Mouse (Mus musculus) cortical plate, adult 2 months (tissue): ENCODE data around the gene Kctd14. TPM values are rescaled to one million over a fixed set of nuclear protein-coding genes. Genes with fewer than 3 reads are reported as not detected.
A peak's percentile ranks its signal among the peaks of the same experiment; 100 is the strongest.
"Not testable (repeated sequence)": the region's sequence is repeated elsewhere in the genome, so short reads cannot be mapped to it uniquely, and the experiment has no call there.

Source experiments
- H3K27ac ChIP-seq: fragments of 200-500 bp; 2 replicates; pipeline ENCODE4 v1.5.1; 2012; ENCODE audit warnings: low read length, control low read depth, inconsistent platforms; ENCODE audit not compliant: insufficient read depth
- H3K4me1 ChIP-seq: fragments of 200-500 bp; 2 replicates; pipeline ENCODE4 v1.6.1; 2011; ENCODE audit warnings: low read length; ENCODE audit not compliant: control insufficient read depth, insufficient read depth
- H3K4me3 ChIP-seq: fragments of 200-500 bp; 2 replicates; pipeline ENCODE4 v1.5.1; 2011; ENCODE audit warnings: mild to moderate bottlenecking, low read length, control low read depth; ENCODE audit not compliant: insufficient read depth
- CTCF ChIP-seq: fragments of 200-500 bp; IDR thresholded peaks from 2 replicates; pipeline ENCODE4 v1.5.1; 2011; ENCODE audit warnings: mild to moderate bottlenecking, control low read depth, low read length; ENCODE audit not compliant: insufficient read depth; ENCODE audit errors: extremely low read depth
- POLR2A ChIP-seq: fragments of 200-500 bp; IDR thresholded peaks from 2 replicates; pipeline ENCODE4 v1.6.1; 2011; ENCODE audit warnings: mild to moderate bottlenecking, low read length, control low read depth; ENCODE audit not compliant: insufficient read depth; ENCODE audit errors: extremely low read depth
- polyA plus RNA-seq: library from polyadenylated mRNA; depleted of rRNA; stranded (reverse); fragments of >200 nt; gene quantifications from 2 replicates; pipeline ENCODE4 v1.2.3, GENCODE M21; 2012

Gene Kctd14
- polyA plus RNA-seq, 1 experiment, result 4.0 TPM

DNA sequence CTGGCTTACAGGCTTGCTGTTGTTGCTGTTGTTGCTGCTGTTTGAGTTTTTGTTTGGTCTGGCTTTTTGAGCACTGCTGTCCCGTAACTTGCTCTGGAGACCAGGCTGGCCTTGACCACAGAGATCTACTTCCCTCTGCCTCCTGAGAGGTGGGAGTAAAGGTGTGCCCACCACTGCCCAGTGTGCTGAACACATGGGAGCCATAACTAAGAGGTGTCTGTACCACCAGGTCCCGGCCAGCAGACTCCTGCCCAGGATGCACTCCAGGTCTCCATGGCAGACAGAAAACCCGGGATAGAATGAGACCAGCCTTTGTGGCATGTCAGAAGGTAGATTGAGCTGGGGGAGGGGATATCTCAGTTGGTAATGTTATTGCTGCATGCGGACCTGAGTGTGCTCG, 32.0 kb upstream of the Kctd14 start:
- TF ChIP-seq CTCF (no peak), POLR2A (no peak)
- peaks cover 7% of the 10 kb centered on the region for H3K4me1 ChIP-seq
- no peak overlapping the region for H3K4me3 ChIP-seq
- no peak overlapping the region for H3K27ac ChIP-seq

DNA sequence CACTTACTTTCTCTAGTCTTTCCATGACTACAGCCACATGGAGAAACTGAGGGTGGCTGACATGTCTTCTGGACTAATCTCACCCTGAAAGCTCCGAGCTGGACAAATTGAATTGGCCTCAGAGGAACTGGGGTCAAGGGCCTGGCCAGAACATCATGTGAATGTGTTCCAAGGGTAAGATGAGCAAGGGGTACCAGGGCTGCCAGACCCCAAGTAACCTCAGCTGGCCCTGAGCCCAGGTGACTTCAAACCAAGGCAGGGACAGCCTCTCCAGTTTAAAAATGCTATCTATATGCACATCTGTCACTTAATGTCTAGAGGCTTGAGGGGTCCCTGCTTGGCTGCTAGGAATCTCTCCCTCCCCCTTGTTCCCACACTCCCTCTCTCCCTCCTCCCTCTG, 30.7 kb upstream of the Kctd14 start:
- TF ChIP-seq POLR2A, result no peak
- TF ChIP-seq CTCF, result no peak

DNA sequence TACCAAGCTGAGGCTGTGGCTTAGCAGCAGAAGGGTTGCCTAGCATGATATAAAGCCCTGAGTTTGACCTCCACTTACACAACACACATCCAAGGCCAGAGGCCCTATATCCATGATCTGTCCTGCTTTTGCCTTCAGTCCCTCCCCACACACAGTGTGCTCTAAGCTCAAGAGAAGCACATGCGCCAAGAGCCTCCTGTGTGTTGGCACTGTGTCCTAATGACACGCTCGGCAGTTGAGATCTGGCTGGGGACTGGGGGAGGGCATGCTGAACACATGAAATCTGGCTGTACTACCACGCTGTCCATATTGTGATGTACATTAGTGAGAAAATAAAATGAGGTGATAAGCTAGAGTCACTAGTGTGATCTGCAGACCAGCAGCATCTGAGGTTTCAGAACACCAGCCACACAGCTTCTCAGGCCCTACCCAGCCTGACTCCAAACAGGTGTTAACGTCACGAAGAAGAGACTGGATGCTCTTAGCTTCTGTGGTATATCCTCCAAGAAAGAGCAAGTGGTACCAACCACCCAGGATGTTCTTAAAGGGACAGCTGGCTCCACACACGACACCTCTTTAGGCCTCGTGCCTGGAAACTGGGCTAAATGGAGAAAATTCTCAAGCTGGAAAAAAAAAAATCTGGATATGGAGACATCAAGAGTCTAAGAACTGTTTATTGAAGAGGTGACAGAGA, 30.0 kb upstream of the Kctd14 start:
- no peak overlapping the region for H3K27ac ChIP-seq
- peaks cover 7% of the 10 kb centered on the region for H3K4me1 ChIP-seq
- H3K4me3 ChIP-seq, result no peak overlapping the region
- TF ChIP-seq CTCF (no peak), POLR2A (no peak)

More for the DNA sequence above, 30.7 kb upstream of the Kctd14 start:
- Histone ChIP-seq H3K27ac (no peak overlapping the region), H3K4me1 (peaks cover 7% of the 10 kb centered on the region), H3K4me3 (no peak overlapping the region)

DNA sequence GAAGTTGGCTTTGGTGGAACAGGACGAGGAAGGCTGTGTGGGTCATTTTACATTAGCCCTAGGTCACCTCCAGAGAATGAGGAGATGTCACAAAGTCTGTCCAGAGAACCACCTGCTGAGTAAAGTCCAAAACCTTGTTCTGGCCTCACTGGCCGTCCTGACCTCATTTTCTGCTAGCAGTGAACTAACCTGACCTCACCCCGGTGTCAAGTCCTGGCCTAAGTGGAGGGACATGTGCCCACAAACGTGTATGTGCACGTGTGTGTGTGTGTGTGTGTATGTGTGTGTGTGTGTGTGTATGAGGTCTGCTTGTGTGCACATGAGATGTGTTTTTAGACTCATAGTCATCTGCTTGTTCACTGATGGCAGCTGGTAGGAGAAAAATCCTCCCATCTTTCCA, 27.4 kb upstream of the Kctd14 start:
- H3K27ac ChIP-seq, result no peak overlapping the region
- no peak overlapping the region for H3K4me3 ChIP-seq
- TF ChIP-seq POLR2A, result no peak
- H3K4me1 ChIP-seq, result peaks cover 6% of the 10 kb centered on the region

DNA sequence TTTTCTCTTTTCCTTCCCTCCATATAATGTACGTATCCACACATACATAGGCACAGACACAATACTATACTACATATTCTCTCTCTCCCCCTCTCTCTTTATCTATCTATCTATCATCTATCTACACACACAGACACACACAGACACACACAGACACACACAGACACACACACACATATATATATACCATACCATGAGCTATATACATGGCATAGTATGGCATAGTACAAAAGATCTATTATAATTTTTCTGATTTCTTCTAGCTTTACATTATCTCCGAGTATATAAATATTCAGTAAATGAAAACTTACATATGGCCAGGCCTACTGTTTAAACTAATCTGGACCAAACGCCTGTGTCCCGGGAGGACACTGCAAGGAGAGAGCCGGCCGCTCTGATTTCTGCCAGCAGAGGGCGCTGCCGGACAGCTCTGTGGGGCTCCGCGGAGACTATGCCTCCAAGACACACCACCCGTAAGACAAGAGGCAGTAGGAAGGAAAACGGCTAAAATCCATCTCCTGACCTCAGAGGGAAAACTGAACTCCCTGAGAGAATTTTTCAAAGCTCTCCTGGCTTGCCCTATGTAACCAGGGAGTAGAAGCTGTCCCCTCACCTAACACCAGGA, 26.4 kb upstream of the Kctd14 start:
- Histone ChIP-seq H3K4me3 (no peak overlapping the region), H3K27ac (no peak overlapping the region), H3K4me1 (peaks cover 6% of the 10 kb centered on the region)
- TF ChIP-seq CTCF, result peak; percentile 71
- no peak for TF ChIP-seq POLR2A

DNA sequence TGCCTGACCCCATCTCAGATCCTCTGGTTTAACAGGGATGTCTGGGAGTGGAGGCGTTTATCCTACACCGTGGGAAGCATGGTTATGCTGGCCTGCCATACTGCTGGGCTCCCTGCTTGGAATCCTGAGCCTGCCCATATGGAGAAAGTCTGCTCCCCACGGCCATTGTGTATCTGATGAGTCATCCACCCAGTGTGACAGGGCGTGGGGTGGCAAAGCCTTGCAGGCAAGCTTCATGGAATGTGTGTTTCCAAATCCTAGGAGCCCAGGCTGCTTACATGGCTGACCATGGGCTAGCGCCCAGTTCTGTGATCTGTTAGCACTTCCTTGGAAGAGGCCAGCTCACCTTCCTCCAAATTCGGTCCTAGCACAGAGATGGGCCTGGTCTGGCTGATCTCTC, 24.6 kb upstream of the Kctd14 start:
- H3K4me1 ChIP-seq, result no peaks in the 10 kb centered on the region; the same call in 1 of the 2 replicates
- TF ChIP-seq POLR2A (no peak), CTCF (no peak)
- H3K27ac ChIP-seq, result no peak overlapping the region
- H3K4me3 ChIP-seq, result no peak overlapping the region

DNA sequence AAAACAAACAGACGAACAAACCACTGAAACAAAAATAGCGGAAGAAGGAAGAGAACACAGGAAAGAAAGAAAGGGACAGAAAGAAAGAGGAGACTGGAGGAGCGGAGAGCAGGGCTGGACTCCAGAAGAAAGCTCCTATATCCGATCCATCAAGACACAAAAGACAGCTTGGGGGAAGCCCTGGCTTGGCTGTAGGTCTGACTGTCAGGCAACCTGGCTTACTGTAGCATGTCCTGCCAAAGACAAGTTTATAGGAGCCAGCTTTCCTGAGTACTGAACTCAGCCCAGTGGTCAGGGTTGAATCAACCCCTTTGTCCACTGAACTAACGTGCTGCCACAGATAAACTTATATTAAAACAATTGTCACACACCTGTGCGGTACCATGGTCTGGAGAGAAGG, 23.8 kb upstream of the Kctd14 start:
- H3K4me1 ChIP-seq, result no peaks in the 10 kb centered on the region; the same call in 1 of the 2 replicates
- no peak overlapping the region for H3K27ac ChIP-seq
- H3K4me3 ChIP-seq, result no peak overlapping the region
- no peak for TF ChIP-seq CTCF
- no peak for TF ChIP-seq POLR2A

DNA sequence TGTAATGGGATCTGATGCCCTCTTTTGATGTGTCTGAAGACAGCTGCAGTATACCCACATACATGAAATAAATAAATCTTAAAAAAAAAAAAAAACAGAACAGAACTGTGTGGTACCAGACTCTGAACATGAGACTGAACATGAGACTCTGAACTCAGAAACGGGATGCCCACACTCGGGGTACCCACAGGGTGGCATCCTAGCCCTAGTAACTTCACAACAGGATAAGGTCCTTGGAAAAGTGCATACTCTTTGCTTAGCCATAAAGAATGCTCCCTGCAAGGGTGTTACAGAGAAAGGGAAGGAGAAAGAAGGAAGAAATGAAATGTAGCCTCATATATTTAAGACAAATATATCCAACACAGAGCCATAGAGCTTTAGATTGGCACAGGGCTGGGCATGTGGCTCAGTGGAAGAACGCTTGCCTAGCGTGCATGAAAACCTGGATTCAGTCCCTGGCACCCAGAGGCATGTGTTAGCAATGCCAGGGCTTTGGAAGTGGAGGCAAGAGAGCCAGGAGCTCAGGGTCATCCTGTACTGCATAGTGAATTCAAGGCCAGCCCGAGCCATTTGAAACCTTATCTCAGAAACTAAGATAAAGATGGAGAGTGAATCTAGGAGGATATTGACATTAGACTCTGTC, 23.2 kb upstream of the Kctd14 start:
- no peaks in the 10 kb centered on the region; the same call in 1 of the 2 replicates for H3K4me1 ChIP-seq
- H3K4me3 ChIP-seq, result no peak overlapping the region
- H3K27ac ChIP-seq, result no peak overlapping the region
- TF ChIP-seq POLR2A (no peak), CTCF (peak; percentile 39; the same call in 1 of the 2 replicates)

DNA sequence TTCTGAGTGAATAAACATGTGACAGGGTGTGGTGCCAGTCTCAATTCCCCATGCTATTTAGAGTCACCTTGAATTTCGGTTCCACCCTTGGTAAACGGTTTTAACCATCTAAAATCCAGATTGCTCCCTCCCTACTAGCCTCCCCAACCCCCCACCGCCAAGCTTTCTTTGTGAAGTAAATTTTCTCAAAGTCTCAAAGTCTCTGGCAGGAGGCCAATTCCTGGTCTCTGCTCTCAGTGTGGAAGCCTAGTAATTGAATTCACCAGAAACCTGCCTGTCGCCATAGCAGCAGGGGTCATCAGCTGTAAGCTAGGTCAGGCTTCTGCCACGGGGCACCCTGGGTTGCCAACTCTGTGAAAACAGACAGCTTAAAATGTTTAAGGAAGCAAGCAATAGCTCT, 21.4 kb upstream of the Kctd14 start:
- H3K4me1 ChIP-seq, result no peaks in the 10 kb centered on the region; the same call in 1 of the 2 replicates
- no peak overlapping the region for H3K27ac ChIP-seq
- no peak for TF ChIP-seq POLR2A
- TF ChIP-seq CTCF, result no peak
- H3K4me3 ChIP-seq, result no peak overlapping the region

DNA sequence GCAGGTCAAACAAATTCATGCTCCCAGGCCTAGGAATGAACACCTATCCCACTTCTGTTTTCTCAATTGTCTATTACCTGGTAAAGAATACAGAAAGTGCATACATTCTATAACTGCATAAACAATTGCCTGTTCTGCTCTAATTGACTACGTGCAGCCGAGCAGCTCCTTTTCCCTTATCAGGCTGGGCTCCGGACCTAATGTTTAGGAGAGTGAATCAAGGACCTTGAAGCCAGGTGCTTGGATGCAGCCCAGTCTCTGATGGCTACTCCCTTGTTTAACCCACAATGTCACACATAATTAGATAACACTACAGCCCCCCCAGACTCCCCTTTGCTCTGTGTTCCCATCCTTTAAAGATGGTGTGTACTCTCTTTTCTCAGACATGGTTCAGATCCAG, 17.6 kb upstream of the Kctd14 start:
- not testable (repeated sequence) for H3K27ac ChIP-seq, H3K4me3 ChIP-seq, H3K4me1 ChIP-seq
